Mouse (Mus musculus) embryonic facial prominence, embryonic 12.5 days (tissue): Measurements from ENCODE around the gene Banf1. TPM values are rescaled to one million over a fixed set of nuclear protein-coding genes. Genes with fewer than 3 reads are reported as not detected.
"Not testable (repeated sequence)": the region's sequence is repeated elsewhere in the genome, so short reads cannot be mapped to it uniquely, and the experiment has no call there.

ENCODE experiments used
- ATAC-seq: fragments of 200-750 bp; cut with Nextera tagmentation; 2 replicates; pipeline ENCODE4 v1.8.0; 2017; ENCODE audit not compliant: insufficient number of reproducible peaks, insufficient read depth, low FRiP score, low TSS enrichment
- H3K27ac ChIP-seq: fragments of 300-500 bp; sonication (generic); 2 replicates; pipeline ENCODE4 v1.5.1; 2016; ENCODE audit warnings: mild to moderate bottlenecking
- H3K27me3 ChIP-seq: fragments of 300-500 bp; sonication (generic); 2 replicates; pipeline ENCODE4 v1.6.1; 2016; ENCODE audit warnings: mild to moderate bottlenecking, moderate library complexity
- H3K36me3 ChIP-seq: fragments of 300-500 bp; sonication (generic); 2 replicates; pipeline ENCODE4 v1.6.1; 2016; ENCODE audit warnings: mild to moderate bottlenecking
- H3K4me1 ChIP-seq: fragments of 300-500 bp; sonication (generic); 2 replicates; pipeline ENCODE4 v1.6.1; 2016
- H3K4me2 ChIP-seq: fragments of 300-500 bp; sonication (generic); replicated peaks from 2 replicates; pipeline ENCODE4 v1.6.1; 2016; ENCODE audit warnings: mild to moderate bottlenecking, moderate library complexity
- H3K4me3 ChIP-seq: fragments of 300-500 bp; sonication (generic); 2 replicates; pipeline ENCODE4 v1.5.1; 2016; ENCODE audit warnings: mild to moderate bottlenecking
- H3K9ac ChIP-seq: fragments of 300-500 bp; sonication (generic); 2 replicates; pipeline ENCODE4 v1.6.1; 2016; ENCODE audit warnings: mild to moderate bottlenecking, moderate library complexity
- H3K9me3 ChIP-seq: fragments of 300-500 bp; sonication (generic); 2 replicates; pipeline ENCODE4 v1.6.1; 2016; ENCODE audit warnings: mild to moderate bottlenecking, moderate library complexity
- WGBS: fragments of 180-500 bp; shearing (Covaris S2); methylation state at CpG from one replicate; pipeline ENCODE4 v1.1.7; 2016; 5-methylcytosine and 5-hydroxymethylcytosine counted together
- polyA plus RNA-seq: library from polyadenylated mRNA; unstranded; fragments of >200 nt; fragmentation: Nextera tagmentation; extraction: Ambion mirVana; gene quantifications from 2 replicates; pipeline ENCODE4 v1.2.1, GENCODE M21; 2016

Gene Banf1
- polyA plus RNA-seq, 1 experiment from 2014 or later = 384 TPM

DNA sequence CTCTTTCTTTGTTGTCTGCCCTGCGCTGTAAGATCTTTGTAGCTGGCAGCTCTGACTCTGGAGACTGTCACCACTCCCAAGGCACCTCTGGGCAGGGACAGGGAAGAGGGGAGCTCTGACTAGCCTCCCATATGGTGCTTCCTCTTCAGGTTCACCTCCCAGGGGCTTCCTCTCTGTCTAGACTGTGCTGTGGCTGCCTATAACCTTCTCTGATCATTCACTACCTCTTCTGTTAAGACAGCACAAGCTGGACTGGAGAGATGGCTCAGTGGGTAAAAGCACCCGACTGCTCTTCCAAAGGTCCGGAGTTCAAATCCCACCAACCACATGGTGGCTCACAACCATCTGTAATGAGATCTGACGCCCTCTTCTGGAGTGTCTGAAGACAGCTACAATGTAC is 34.1 kb upstream of the Banf1 start:
- H3K27ac ChIP-seq, H3K4me2 ChIP-seq, H3K4me1 ChIP-seq, H3K9ac ChIP-seq, ATAC-seq, H3K27me3 ChIP-seq, H3K4me3 ChIP-seq, H3K9me3 ChIP-seq, H3K36me3 ChIP-seq: not testable (repeated sequence)
- WGBS = 63% methylated on average over 4 of the region's 4 CpGs

GRCm38 (mm10) chr19:5395371-5395770 is 28.4 kb upstream of the Banf1 start:
- WGBS = 69% methylated on average over 4 of the region's 4 CpGs
- Histone ChIP-seq H3K4me1 (peaks cover 1% of the 10 kb centered on the region), H3K27ac (no peak overlapping the region), H3K27me3 (no peaks in the 10 kb centered on the region), H3K4me2 (no peak overlapping the region), H3K9ac (no peak overlapping the region), H3K4me3 (no peak overlapping the region), H3K9me3 (no peaks in the 10 kb centered on the region), H3K36me3 (no peaks in the 10 kb centered on the region)
- ATAC-seq = no peak

- peaks cover 13% of the 10 kb centered on the region for H3K4me1 ChIP-seq
- H3K4me3 ChIP-seq = no peak overlapping the region
Measured at GRCm38 (mm10) chr19:5394168-5394567, 27.2 kb upstream of the Banf1 start.

DNA sequence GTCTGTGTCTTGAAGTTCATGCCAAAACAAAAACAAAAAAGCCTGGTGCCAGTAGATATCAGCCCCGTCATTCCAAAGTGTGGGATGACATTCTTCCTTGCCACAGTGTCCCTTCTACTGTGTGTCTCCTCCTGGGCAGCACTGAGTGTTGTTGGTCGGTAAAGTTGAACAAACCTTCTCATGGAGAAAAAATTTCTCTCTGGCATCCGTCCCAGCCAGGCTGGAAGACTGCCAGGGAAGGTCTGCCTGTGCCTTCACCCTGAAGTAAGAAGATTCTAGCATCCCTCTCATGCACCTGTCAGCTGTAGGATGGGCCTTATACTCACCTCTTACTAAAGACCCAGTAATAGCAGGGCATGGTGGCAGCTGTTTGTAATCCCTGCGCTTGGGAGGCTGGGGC is 25.9 kb upstream of the Banf1 start:
- no peak overlapping the region for H3K4me2 ChIP-seq
- H3K4me3 ChIP-seq = no peak overlapping the region
- no peaks in the 10 kb centered on the region for H3K9me3 ChIP-seq
- H3K9ac ChIP-seq = no peak overlapping the region
- H3K4me1 ChIP-seq = peaks cover 15% of the 10 kb centered on the region
- no peaks in the 10 kb centered on the region for H3K27me3 ChIP-seq
- ATAC-seq = no peak
- no peaks in the 10 kb centered on the region for H3K36me3 ChIP-seq
- no peak overlapping the region for H3K27ac ChIP-seq
- 80% methylated on average over 4 of the region's 4 CpGs for WGBS

More at GRCm38 (mm10) chr19:5394168-5394567, 27.2 kb upstream of the Banf1 start:
- Histone ChIP-seq H3K4me2 (no peak overlapping the region), H3K27ac (no peak overlapping the region), H3K36me3 (no peaks in the 10 kb centered on the region), H3K27me3 (no peaks in the 10 kb centered on the region), H3K9ac (no peak overlapping the region), H3K9me3 (no peaks in the 10 kb centered on the region)
- ATAC-seq = no peak
- 51% methylated on average over 10 of the region's 10 CpGs for WGBS

GRCm38 (mm10) chr19:5390416-5390815 is 23.4 kb upstream of the Banf1 start:
- peak overlapping the region; percentile 89 for H3K4me2 ChIP-seq
- no peak overlapping the region for H3K27ac ChIP-seq
- H3K9ac ChIP-seq = 0 out of 2 replicates have a peak overlapping the region, but pooled peaks have one; percentile 46
- no peaks in the 10 kb centered on the region for H3K27me3 ChIP-seq
- 79% methylated on average over 8 of the region's 8 CpGs for WGBS
- peak overlapping the region; percentile 99; the same call in 1 of the 2 replicates for H3K4me3 ChIP-seq
- H3K36me3 ChIP-seq = 0 out of 2 replicates have a peak, but pooled peaks cover 8% of the 10 kb centered on the region
- H3K9me3 ChIP-seq = no peaks in the 10 kb centered on the region
- H3K4me1 ChIP-seq = peaks cover 31% of the 10 kb centered on the region
- ATAC-seq = no peak

DNA sequence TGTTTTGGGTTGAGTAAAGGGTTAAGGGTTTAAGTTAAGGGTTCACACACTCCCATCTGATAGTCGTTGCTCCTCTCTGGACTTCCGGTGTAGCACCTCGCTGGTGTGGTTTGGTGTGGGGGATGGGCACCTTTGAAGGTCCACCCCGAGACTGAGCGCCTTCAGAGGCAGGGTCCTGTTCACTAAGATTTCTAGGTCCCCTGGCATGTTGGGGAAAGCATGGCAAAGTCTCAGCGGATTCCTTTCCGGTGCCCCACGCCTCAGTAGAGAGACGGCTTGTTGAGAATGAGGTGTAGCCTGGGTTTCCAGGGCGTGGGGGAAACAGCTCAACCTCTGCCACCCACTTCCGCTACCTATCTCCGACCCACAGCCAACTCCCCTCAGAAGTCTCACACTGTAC is 22.7 kb upstream of the Banf1 start:
- WGBS = 49% methylated on average over 12 of the region's 12 CpGs
- peak overlapping the region; percentile 89 for H3K4me2 ChIP-seq

DNA sequence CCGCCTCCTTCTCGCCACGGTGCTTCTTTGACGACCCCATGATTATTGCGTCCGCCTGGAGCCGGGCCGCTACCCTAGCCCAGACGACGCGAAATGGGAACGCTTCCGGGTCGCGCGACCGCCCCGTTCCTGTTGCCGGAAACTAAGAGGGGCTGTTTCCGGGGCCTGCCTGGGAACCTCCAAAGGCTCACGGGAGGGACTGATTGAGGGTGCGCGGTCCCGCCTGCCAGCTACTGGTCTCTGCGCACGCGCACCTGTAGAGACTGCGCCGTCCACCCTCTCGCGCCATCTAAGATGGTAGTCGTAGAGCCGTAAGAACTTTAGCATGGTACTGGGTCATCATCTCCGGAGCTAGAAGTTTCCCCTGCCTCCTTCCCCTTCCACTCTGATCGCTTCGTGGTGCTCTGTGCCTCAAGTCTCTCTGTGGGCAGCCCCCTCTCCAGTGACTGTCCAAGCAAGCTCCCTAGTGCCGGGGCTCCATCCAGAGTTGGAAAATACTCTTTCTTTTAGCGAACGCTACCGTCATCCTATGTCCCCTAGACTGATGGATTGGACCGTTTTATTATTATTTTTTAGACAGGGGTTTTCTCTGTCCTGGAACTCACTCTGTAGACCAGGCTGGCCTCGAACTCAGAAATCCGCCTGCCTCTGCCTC is 21.7 kb upstream of the Banf1 start, which contains the start of gene Sart1:
Gene Sart1 (minus strand): TSS at position 116 of the 655 bp plus-strand sequence.
- Histone ChIP-seq H3K9ac (peak within 1 kb of the TSS; percentile 98), H3K4me2 (peak within 1 kb of the TSS; percentile 89), H3K9me3 (no peaks in the 10 kb centered on the region), H3K4me3 (peak within 1 kb of the TSS; percentile 99), H3K4me1 (peaks cover 31% of the 10 kb centered on the region), H3K27me3 (no peaks in the 10 kb centered on the region), H3K27ac (peak within 1 kb of the TSS; percentile 88), H3K36me3 (peaks cover 24% of the 10 kb centered on the region)
- 2% methylated on average over 43 of the region's 43 CpGs for WGBS
- ATAC-seq = peak; percentile 94

More for the DNA sequence above, 22.7 kb upstream of the Banf1 start:
- no peak for ATAC-seq
- Histone ChIP-seq H3K4me1 (peaks cover 31% of the 10 kb centered on the region), H3K9me3 (no peaks in the 10 kb centered on the region), H3K4me3 (peak overlapping the region; percentile 99), H3K9ac (peak overlapping the region; percentile 46), H3K27ac (peak overlapping the region; percentile 57; the same call in 1 of the 2 replicates), H3K27me3 (no peaks in the 10 kb centered on the region), H3K36me3 (peaks cover 15% of the 10 kb centered on the region)

GRCm38 (mm10) chr19:5388011-5388441 is 21.1 kb upstream of the Banf1 start:
- H3K27ac ChIP-seq = peak overlapping the region; percentile 88
- peak overlapping the region; percentile 99 for H3K4me3 ChIP-seq
- no peaks in the 10 kb centered on the region for H3K27me3 ChIP-seq
- H3K9ac ChIP-seq = peak overlapping the region; percentile 98
- H3K4me2 ChIP-seq = peak overlapping the region; percentile 89
- under 1% methylated on average over 42 of the region's 43 CpGs for WGBS
- peaks cover 31% of the 10 kb centered on the region for H3K36me3 ChIP-seq
- no peak for ATAC-seq
- H3K4me1 ChIP-seq = peaks cover 31% of the 10 kb centered on the region
- H3K9me3 ChIP-seq = no peaks in the 10 kb centered on the region

DNA sequence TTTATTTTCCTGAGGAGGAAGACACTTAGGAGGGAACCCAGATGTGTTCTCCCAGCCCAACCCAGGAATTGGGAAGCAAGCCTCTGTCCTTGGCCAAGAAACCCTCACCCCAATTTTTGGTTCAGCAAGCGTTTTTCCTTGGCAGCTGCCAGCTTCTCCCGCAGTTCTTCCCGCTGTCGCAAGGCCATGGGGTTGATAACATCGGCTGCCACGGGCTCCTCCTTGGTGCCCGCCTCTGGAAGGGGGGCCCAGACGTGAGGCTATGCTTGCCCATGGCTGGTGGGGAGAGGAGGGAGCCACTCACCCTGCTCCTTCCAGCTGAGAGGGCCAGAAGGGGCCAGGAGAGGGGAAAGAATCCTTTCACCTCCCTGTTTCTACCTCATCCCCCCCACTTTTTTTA is 17.7 kb upstream of the Banf1 start:
- no peaks in the 10 kb centered on the region for H3K27me3 ChIP-seq
- peaks cover 23% of the 10 kb centered on the region for H3K4me1 ChIP-seq
- no peak overlapping the region for H3K27ac ChIP-seq
- no peak overlapping the region for H3K9ac ChIP-seq
- H3K36me3 ChIP-seq = peaks cover 64% of the 10 kb centered on the region
- no peaks in the 10 kb centered on the region for H3K9me3 ChIP-seq
- H3K4me3 ChIP-seq = no peak overlapping the region
- no peak overlapping the region for H3K4me2 ChIP-seq
- no peak for ATAC-seq
- 91% methylated on average over 8 of the region's 8 CpGs for WGBS

DNA sequence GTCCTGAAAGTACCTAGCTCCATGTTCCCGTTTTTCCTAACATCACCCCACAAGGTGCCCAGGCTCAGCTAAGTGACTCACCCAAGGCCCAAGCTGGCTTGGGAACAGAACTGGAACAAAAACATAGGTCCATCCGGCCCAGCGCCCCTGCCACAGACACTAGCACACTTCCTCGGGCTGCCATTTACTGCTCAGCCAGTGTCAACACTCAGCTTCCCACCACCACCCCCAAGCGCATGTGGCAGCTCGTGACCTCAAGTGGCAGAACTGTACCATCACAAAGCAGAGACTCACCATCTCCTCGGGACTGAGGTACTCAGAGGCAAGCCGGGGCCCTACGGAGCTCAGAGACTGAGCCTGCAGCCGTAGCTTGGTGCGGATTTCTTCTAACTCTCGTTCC is 16.4 kb upstream of the Banf1 start:
- H3K9ac ChIP-seq = no peak overlapping the region
- H3K4me3 ChIP-seq = no peak overlapping the region
- no peak overlapping the region for H3K27ac ChIP-seq
- no peak for ATAC-seq
- H3K4me2 ChIP-seq = no peak overlapping the region
- H3K9me3 ChIP-seq = no peaks in the 10 kb centered on the region
- no peaks in the 10 kb centered on the region for H3K27me3 ChIP-seq
- peaks cover 78% of the 10 kb centered on the region for H3K36me3 ChIP-seq
- peaks cover 16% of the 10 kb centered on the region for H3K4me1 ChIP-seq
- whole genome bisulfite sequencing = 94% methylated on average over 12 of the region's 12 CpGs

GRCm38 (mm10) chr19:5377446-5377845 is 10.5 kb upstream of the Banf1 start:
- Histone ChIP-seq H3K27me3 (no peaks in the 10 kb centered on the region), H3K4me1 (no peaks in the 10 kb centered on the region), H3K9me3 (no peaks in the 10 kb centered on the region), H3K36me3 (peaks cover 66% of the 10 kb centered on the region), H3K9ac (no peak overlapping the region), H3K4me3 (no peak overlapping the region), H3K4me2 (no peak overlapping the region), H3K27ac (no peak overlapping the region)
- ATAC-seq = no peak
- WGBS = 98% methylated on average over 1 of the region's 1 CpGs

DNA sequence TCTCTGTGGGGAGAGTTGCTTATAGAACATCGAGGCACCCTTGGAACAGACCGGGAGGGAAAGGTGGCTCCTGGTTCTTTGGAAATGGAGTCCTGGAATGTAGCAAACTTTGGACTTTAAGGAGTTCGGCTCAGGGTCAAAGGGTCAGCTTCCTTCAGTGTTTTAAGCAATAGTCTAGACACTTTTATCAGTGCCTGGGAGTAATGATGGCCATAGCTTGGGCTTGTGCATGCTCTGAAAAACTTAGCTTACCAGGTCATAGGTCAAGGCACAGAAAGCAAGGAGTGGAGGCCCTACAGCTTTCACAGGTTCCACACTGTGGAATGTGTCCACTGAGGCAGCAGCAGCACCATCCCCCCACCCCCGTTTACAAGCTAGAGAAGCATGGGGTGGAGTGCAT is 7.8 kb upstream of the Banf1 start:
- 0 out of 2 replicates have a peak, but pooled peaks have one; percentile 41 for ATAC-seq
- Histone ChIP-seq H3K27ac (no peak overlapping the region), H3K36me3 (peaks cover 62% of the 10 kb centered on the region), H3K27me3 (no peaks in the 10 kb centered on the region), H3K9ac (no peak overlapping the region), H3K9me3 (no peaks in the 10 kb centered on the region), H3K4me1 (no peaks in the 10 kb centered on the region), H3K4me3 (no peak overlapping the region), H3K4me2 (no peak overlapping the region)
- WGBS = 78% methylated on average over 4 of the region's 4 CpGs
